Mouse (Mus musculus) gastrocnemius, postnatal 4 days (tissue): Measurements from ENCODE around the gene Pcsk1. TPM values are rescaled to one million over a fixed set of nuclear protein-coding genes. Genes with fewer than 3 reads are reported as not detected.

ENCODE experiments used
- DNase-seq, 2 experiments: peaks; one replicate each; pipeline ENCODE4 v3.0.0; 2021 to 2022; ENCODE audit warnings: low spot score in 2 of 2, mixed read lengths in 2 of 2
- long read RNA-seq, 2 experiments: library from polyadenylated mRNA; stranded (forward); transcript quantifications; one replicate each; pipeline ENCODE4 v2.0.0; 2021
- total RNA-seq, 2 experiments: library from RNA; stranded (reverse); gene quantifications; 2 replicates each; pipeline ENCODE4 v1.2.3; 2021

Gene Pcsk1
- under 1 TPM; 0.27 to 0.41 TPM for total RNA-seq
- long read RNA-seq, experiment 1: 0 reads
- long read RNA-seq, experiment 2, full-length matches to known transcripts: 1 of 1 reads
- long read RNA-seq, experiment 2, partial matches to known transcripts: 0 of 1 reads
- long read RNA-seq, experiment 2, other reads (novel, unspliced or antisense): 0 of 1 reads

- no peak for DNase-seq
Observed at GRCm38 (mm10) chr13:75089721-75090410, at the start of gene Pcsk1. Pcsk1 (plus strand) TSS chr13:75089826.

GRCm38 (mm10) chr13:75058818-75059217 is 30.8 kb upstream of the Pcsk1 start:
- DNase-seq: no peak

DNA sequence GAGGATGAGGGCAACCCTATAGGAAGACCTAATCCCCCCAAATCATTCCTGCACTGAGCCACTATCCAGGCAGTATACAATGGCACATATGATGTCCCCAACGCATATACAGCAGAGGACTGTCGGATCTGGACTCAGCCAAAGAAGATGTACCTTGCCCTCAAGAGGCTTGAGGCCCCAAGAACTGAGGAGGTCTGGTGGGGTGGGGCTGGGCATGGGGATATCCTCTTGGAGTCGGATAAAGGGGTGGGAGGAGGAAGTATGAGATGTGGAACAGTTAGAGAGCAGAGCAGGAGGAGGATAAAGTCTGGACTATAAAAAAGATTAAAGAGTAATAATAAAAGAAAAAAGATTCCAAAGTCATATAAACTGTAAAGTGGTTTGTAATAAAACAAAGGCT is 25.7 kb upstream of the Pcsk1 start:
- no peak for DNase-seq

GRCm38 (mm10) chr13:75088597-75088996 is 1.0 kb upstream of the Pcsk1 start:
- DNase-seq: no peak

DNA sequence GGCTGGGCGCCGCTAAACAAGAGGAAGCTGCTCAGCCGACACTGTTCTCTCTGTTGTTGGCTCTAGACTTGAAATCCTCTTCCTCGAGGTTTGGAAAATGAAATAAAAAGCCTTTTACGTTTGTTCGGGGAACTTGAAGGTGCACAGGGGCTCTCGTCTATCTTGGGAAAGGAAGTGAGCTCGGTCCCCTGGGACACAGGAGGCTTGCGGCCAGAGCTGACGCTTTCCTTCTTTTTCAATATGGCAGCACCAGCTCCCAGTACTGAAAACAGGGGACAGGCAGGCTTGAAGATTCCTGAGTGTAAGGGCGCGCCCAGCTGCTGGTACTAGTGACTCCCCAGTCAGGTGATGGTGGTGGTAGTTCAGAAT is 769 bp downstream of the Pcsk1 start:
- DNase-seq: no peak

- DNase-seq: no peak
Observed at GRCm38 (mm10) chr13:75091071-75091470, 1.4 kb downstream of the Pcsk1 start.

GRCm38 (mm10) chr13:75095487-75095886 is 5.9 kb downstream of the Pcsk1 start:
- DNase-seq: no peak

DNA sequence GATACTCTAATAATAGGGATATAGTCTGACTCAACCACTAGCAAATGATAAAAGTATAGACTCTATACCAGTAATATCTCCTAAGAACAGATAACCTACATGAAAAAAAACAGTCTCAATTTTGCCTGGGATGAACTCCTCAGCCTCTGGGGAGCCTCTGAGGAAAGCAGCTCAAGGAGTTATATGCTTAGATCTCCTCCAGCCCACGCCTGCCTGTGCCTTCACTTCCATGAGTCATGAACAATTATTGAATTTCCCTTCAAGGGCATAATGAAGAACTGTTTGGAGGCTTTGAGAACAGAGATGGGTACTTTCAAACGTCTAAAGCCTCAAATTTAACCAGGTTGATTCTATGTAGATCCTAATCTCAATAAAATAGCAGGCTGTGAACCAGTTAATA is 23.5 kb downstream of the Pcsk1 start:
- DNase-seq: no peak

DNA sequence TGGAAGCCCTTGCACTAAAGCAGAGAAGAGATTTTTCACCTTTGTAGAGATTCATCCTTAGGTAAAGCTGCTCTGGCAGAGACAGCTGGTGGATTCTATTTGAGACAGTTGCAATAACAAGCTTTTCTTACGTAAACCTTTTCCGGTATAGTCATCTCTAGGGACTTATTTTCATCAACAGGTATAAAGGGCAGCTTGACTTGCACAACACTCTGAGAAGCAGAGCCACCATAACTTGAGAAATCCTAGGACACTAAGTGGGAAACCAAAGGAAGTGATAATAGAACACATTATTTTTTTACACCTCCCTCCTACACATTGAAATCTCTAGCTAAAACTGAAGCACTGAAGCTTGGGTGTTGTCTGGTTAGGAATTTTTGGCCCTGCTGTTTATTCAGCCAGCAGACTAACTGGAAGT is 24.4 kb downstream of the Pcsk1 start:
- no peak for DNase-seq

DNA sequence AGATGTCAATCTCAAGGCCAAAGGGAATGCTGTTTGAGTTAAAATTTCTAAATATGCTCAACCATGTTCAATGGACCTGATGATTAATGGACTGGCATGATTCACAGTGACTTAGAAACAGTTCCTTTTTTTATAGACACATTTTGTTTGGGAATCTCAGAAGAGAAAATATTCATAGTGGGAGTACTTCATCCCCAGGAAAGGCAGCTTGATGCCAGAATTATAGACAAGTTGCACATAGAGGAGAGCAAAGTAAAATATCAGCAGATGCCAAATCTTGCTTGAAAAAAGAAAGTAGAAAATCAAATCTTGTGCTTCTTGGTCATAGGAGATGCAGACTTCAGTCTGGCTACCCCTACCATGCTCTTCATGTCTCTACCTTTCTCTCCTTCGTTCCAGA is 25.2 kb downstream of the Pcsk1 start:
- DNase-seq: no peak

- no peak for DNase-seq
Observed at GRCm38 (mm10) chr13:75135833-75136232, 46.2 kb downstream of the Pcsk1 start.

- no peak for DNase-seq
Observed at GRCm38 (mm10) chr13:75160661-75161060, 71.0 kb downstream of the Pcsk1 start.

DNA sequence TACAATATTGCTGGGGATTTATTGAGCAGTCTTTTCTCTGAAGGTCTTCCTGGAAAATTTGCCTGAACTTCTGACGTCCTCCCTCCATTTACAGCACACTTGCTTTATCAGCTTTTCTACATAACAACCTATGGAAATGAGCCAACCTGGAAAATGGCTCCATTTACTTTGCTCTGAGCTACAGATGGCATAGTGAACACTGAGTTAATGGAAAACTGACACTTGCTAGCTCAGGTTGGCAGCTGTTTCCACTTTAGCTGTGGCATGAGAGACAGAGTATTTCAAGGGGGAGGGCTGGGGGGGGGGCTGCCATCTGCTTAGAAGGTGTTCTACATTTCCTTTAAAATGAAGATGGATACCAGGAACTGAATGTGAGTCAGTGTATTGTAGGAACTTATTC is 73.8 kb downstream of the Pcsk1 start:
- DNase-seq: no peak
